Mouse (Mus musculus) c-Kit-positive CD71-positive TER-119-positive erythroid progenitor cells, embryonic 14.5 days (primary cell): ENCODE measurements around the gene Brsk1.

Experiments
- DNase-seq: peaks from one replicate; pipeline ENCODE4 v3.0.0-alpha.2; 2013; ENCODE audit warnings: low spot score

Brsk1 gene

DNA sequence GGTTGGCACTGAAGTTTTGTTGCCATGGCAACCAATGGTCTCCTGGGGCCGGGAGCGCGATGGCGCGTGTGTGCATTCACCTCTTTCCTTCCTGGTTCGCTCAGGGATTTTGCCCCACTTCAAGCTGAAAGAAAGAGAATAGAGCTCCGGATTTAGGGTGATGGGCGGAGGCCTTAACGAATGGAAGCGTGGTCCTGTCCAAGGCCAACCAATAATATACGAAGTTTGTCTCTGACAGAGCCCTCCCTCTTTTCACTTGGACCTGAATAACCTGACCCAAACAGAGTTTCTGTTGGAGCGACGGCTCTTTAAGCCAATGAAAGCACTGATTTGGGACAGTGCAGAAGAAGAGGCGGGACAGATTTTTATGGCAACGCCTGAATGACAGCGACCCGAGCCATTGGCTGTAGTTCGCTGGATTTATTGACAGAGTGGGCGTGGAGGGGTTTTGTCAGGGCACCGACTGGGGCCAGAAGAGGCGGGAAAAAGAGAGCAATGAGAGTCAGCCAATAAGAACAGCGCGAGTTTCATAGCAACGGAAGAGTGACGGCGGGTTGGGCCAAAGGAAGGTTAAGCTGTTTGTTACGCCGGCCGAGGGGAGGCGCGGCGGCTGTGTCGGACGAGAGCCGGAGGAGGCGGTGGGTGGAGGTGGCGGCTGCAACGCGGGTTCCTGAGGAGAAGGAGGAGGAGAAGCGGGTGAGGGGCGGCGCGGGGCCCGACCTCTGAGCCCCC lies 49.3 kb downstream of the Brsk1 start, which contains the start of gene Kmt5c:
Kmt5c (plus strand) TSS at position 572 of the 732 bp plus-strand sequence.
- peak; percentile 98 for DNase-seq

DNA sequence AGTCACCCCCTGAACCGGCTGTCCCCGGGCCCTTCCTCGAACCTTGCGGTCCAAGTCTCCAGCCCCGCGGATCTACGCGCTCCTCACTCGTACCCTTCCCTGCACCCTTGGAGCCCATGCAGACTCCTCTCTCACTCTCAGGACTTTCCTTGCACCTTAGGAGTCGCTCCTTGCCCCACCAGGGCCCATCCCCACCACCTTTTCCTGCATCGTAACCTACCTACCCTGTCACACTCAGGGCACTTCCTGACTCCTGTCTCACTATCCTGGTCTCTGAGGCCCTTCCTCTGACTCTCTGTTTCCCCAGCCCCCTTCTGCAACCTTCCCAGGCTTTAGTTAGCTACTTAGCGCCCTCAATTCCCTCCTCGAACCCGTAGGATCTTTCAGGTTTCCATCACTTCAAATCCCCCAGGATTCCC lies 49.9 kb downstream of the Brsk1 start:
- no peak for DNase-seq

DNA sequence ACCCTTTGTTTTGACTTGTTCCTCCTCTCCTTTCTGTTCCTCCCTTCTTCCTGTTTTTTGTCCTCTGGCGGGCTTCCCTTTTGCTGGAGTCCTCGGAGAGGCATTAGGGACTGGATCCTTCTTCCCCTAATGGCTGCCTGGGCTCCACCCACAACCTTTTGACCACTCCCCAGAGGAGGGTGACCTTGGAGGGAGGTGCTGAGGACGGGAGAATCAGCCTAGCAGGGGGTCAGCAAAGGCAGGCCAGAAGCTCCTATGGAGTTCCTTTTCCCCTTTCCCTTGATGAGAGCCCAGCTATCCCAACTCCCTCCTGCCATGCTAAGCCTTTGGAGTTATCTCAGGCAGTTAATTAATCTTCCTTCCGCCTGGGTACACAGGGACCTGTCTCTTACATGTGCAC lies 50.7 kb downstream of the Brsk1 start:
- peak; percentile 82 for DNase-seq

DNA sequence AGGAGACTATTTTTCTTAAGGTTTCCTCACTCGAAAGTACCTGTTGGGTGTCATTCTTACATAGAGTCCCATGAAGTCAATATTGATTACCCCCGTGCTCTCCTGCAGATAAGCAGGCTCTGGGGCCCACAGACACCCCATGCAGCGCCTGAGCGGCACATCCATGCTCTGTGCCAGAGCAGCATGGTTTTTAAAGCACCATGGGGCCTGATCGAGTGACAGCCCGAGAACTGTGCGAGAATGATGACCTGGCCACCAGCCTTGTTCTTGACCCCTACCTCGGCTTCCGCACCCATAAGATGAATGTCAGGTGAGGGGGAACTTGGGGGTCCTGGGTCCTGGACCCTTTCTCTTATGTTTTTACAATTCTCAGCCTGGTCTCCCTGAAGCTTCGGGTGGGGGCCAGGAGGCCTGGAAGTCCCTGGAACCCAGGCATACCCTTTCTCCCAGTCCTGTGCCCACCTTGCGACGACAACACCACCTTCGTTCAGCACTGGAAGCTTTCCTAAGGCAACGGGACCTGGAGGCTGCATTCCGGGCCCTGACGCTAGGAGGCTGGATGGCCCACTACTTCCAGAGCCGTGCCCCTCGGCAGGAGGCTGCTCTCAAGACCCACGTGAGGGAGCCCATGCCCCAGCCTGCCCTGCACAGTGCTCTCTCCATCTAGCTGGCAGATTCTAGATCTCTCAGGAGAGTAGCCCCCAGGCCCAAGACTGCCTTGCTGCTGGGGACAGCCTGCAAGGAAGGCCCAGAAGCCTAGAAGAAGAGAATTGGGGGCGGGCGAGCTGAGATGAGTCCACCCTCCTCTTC lies 51.5 kb downstream of the Brsk1 start:
- DNase-seq = no peak

DNA sequence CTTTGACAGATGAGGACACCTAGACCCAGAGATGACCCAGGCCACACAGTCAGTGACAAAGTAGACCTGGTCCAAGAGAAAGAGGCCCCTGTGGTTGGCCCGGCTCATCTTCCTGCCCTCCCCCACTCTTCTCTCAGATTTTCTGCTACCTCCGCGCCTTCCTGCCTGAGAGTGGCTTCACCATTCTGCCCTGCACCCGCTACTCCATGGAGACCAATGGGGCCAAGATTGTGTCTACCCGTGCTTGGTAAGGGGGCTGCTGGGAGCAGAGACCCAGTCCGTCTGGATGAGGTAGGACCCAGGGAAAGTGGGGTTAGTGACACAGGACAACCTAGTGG lies 52.0 kb downstream of the Brsk1 start:
- no peak for DNase-seq

DNA sequence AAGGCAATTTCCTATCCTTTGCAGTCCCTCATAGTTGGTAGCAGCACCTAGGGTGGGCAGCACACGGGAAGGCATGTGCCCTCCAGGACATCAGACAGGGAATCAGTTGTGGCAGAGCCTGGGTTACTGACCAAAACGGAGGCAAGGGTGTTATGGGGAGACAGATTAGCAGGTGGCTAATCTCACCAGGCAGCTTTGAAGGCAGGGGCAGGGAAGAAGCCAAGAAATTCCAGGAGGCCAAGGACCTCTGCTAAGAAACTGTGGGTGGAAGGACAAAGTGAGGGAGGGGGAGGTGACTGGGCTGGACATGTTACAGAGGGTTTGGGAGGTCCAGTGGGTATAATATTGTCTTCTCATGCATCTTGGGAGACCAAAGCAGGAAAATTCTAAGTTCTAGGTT lies 53.0 kb downstream of the Brsk1 start:
- peak; percentile 87 for DNase-seq

DNA sequence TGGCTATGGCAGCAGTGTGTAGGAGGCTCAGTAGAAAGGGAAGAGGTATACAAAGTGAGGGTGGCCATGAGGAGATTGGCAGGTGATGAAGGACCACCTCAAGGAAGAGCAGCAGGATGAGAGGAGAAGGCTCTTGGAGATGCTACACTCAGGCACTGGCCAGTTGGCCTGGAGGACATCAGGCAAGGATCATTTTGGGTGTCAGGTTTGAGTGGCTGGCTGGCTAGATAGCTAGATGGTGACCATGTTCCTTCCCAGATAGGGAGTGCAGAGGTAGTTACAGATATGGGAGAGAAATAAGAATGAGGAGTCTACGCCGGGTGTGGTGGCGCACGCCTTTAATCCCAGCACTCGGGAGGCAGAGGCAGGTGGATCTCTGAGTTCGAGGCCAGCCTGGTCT lies 54.5 kb downstream of the Brsk1 start:
- DNase-seq = no peak

DNA sequence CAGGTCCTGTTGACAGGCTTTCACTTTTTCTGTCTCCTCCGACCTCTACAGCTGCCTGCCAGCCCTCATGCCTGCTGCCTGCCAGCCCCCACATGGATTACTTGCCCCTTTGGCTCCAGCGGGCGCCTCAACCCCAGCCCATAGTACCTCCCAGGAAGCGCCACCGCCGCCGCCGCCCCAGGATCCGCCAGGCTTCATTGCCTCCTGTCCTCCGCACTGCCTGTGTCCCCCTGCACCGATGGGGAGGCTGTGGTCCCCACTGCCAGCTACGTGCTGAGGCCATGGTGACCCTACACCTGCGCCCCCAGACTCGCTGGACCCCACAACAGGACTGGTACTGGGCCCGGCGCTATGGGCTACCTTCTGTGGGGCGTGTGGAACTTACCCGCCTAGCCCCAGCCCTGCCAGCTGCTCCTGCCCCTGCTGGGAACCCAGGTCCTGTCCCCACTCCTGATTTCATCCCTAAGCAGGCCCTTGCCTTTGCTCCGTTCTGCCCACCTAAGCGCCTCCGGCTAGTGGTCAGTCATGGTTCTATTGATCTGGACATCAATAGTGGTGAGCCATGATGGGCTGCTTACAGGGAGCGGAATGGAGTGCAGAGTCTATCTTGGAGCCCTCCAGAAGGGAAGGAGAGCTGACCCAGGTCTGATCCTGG lies 56.0 kb downstream of the Brsk1 start:
- DNase-seq = no peak

DNA sequence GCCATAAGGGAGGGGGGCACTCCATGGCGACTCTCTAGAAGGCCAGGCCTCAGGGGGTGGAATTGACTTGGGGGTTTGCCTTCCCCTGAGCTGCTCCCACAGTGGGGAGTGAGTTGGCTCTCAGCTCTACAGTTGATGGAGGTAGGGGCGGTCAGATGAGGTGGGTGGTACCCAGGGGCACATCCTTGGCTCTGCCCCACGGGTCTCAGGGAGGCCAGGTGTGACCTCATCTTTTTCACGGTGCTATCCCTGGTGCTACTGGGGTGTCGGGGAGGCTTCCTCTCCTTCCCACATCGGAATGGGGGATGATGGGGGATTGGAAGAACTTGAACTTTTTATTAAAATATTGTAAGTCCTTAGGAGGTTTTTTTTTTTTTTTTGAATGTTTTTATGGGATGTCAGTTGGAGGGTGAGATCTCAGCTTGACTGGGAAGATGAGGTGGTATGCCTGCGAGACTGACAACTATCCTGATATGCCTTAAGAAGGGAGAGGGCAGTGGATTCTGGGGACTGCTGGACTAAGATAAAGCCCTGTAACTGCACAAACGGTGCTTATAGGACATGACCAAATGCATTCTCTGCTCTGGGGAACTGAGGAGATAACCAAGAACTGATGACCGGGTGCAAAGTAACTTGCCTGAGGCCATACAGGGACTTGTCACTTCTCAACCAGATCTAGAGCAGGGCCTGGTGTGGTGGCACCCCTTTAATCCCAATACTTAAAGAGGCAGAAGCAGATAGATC lies 56.9 kb downstream of the Brsk1 start:
- DNase-seq = peak; percentile 83

DNA sequence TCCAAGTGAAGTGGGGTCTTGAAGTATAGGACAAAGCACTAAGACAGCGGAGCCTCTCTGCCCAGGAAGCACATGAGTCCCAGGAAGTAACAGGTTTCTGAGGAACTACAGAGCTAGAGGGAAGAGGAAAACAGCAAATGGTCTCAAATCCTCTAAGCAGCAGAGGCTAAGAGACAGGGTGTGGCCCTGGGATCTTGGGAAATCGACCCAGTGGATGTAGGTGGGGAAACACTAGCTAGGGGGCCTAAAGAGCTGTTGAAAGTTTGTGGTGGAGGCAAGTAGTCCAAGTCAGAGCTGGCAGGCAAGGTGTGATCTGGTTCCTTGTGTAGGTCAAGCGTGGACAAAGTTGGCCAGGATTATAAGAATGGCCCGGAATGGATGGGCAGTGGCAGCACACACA lies 57.9 kb downstream of the Brsk1 start:
- no peak for DNase-seq

DNA sequence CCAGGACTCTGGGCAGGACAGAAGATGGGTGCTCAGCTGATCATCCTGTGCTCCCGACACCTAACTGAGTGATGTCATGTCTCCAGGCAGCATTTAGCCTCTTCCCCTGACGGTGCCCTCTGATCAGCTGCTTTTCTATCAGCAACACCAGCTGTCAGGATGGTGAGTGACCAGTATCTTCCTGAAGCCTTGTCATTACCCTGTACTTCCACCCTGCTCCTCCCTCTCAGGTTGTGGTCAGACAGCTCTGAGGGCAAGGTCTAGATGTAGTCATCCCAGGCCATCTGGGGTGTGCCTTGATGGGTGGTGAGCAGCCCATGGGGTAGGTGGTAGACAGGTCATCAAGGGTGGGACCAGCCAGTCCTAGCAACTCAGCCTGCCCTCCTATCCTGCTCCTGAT lies 58.8 kb downstream of the Brsk1 start:
- no peak for DNase-seq

DNA sequence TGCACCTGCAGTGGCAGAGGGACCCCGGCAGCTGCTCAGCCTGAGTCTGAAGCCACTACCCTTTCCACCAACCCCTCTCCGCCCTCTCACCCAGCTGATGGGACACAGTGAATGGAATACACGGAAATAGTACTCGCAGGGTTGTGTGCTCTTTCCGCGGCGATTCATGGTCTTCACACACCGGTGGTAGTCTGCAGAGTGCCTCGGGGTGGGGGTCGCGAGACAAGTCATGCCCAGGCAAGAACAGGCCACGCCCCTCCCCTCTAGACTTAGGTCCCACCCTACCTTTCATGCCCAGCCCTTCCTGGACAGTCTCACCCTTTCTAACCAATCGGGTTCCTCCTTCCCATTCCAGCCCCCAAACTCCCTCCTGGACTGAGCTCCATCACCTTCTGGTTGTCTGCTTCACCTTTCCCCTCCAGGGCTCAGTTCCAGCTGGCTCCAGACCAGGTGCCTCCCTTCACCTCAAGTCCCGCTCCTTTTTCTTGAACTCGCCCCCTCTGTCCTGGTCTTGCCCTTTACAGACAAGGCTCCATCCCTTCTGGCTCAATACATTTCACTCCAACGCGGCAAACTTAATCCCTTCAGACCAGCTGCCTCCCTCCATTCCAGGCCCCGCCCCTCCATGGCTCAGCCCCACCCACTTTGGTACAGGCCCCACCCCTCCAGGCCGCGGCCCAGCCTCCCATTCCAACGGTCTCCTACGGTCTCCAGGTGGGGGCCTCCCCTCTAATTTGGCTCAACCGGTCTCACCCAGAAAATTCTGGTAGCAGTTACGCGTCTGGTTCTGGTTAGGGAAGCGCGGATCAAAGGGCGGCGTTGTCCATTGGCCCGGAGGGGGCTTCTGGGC lies 61.8 kb downstream of the Brsk1 start:
- peak; percentile 83 for DNase-seq

DNA sequence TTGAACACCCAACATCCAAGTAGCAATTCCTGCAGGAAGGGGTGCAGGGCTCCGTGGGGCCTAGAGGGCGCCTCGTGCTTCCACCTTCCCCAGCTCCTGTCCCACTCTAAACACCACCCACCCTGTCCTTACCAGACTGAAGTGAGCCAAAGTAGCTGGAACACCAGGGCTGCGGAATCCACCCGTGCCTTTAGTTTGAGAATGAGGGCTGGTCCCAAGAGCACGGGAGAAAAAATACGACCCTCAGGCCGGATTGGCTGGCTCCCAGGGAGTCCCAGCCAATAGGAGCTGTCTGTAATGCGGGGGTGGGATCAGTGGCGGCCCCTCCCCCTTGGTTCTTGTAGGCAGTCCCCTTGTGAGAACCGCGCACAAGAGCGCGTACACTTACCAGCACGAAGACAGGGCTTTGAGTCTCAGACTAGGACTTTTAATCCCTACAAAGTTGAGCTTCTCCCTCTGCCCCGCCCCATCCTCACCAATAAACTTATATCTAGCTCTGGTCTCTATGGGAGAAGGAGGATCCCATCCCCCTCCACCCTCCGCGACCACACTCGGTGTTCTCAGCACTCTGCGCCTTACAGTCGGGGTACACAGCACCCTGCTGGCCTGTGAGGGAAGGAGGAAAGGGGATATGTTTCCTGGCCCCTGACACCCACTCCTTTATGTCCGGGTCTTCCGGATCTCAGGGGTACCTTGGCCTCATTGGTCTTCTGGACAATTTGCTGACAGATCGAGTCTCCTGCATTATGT lies 62.6 kb downstream of the Brsk1 start, which contains the start of gene Cox6b2:
Cox6b2 (minus strand) TSS at position 274 of the 750 bp plus-strand sequence.
- peak; percentile 91 for DNase-seq

DNA sequence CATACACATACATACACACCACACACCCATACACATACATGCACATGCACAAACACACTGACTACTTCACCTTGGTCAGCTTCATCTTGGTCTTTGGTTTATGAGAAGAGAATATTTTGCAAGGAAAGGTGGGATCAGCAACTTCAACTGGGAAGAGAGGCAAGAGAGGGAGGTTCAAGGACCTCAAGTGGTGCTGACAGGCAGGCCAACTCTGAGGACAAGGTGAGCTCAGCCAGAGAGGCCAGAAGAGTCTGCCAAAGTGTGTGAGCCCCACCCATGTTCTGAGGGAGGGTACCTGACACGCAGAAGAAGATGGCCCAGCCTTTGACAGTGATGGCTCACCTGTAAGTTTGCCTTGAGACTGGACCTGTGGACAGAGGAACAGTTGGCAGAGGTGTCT lies 69.3 kb downstream of the Brsk1 start:
- DNase-seq = no peak

DNA sequence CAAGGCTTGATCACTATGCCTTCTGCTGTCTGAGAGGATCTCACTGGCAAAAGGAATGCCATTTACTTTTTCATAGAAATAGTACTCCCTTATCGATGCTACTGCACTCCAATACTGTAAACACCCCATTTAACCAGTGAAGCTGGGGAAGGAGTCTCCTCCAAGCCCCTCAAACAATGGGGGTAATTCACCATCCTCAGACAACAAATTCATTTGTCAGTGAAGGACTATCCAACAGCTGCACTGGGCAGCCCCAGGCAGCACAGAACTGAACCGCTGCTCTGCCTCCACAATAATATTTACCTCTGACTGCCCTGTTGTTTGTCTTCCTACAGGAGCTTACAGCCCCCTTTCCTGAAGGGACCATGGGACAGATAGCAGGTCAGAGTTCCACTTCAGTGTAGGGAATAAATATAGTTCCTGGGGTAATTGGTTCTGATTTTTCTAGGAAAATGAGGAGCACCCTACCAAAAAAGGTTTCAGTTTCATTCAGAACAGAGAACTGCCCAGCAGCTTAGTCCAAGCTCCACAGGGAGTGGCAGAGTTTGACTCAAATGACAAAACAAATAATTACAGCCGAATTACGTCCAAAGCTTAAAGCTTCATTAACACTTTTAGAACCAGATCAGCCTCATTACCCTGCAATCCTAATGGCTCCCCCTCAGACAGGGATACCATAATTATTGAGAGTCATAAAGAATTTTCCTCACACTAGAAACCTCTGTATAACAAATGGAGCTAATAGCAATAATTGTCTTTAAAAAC lies 74.7 kb downstream of the Brsk1 start:
- DNase-seq = no peak
